Mouse (Mus musculus) liver, adult 2 months (tissue): ENCODE data around the gene Dvl1. TPM values are rescaled to one million over a fixed set of nuclear protein-coding genes. Genes with fewer than 3 reads are reported as not detected.
A peak's percentile ranks its signal among the peaks of the same experiment; 100 is the strongest.

Source experiments
- DNase-seq: peaks from one replicate; pipeline ENCODE4 v3.0.0-alpha.2; 2011; ENCODE audit warnings: low read depth, low spot score; ENCODE audit errors: extremely low read depth
- H3K27ac ChIP-seq: fragments of 200-500 bp; replicated peaks from 2 replicates; pipeline ENCODE4 v1.5.1; 2012; ENCODE audit warnings: low read depth, mild to moderate bottlenecking, control low read depth, inconsistent platforms, low read length; ENCODE audit not compliant: insufficient read depth
- H3K27me3 ChIP-seq: fragments of 200-500 bp; 2 replicates; pipeline ENCODE4 v1.6.1; 2012; ENCODE audit warnings: mild to moderate bottlenecking, moderate library complexity, low read length, inconsistent platforms; ENCODE audit not compliant: control insufficient read depth, insufficient read depth
- H3K36me3 ChIP-seq: fragments of 200-500 bp; 2 replicates; pipeline ENCODE4 v1.6.1; 2012; ENCODE audit warnings: low read length, inconsistent platforms; ENCODE audit not compliant: control insufficient read depth, insufficient read depth
- H3K4me1 ChIP-seq: fragments of 200-500 bp; 2 replicates; pipeline ENCODE4 v1.6.1; 2011; ENCODE audit warnings: low read length; ENCODE audit not compliant: control insufficient read depth, insufficient read depth
- H3K4me3 ChIP-seq: fragments of 200-500 bp; 2 replicates; pipeline ENCODE4 v1.5.1; 2011; ENCODE audit warnings: low read depth, mild to moderate bottlenecking, control low read depth, low read length, moderate library complexity; ENCODE audit not compliant: insufficient read depth
- H3K79me2 ChIP-seq: fragments of 200-500 bp; 2 replicates; pipeline ENCODE4 v1.6.1; 2012; ENCODE audit warnings: inconsistent platforms, mild to moderate bottlenecking, low read length, moderate library complexity; ENCODE audit not compliant: control insufficient read depth, insufficient read depth
- H3K9ac ChIP-seq: fragments of 200-500 bp; 2 replicates; pipeline ENCODE4 v1.6.1; 2012; ENCODE audit warnings: low read depth, mild to moderate bottlenecking, control low read depth, inconsistent platforms, low read length
- CTCF ChIP-seq: fragments of 200-500 bp; IDR thresholded peaks from 2 replicates; pipeline ENCODE4 v1.5.1; 2011; ENCODE audit warnings: low read depth, low read length, control low read depth
- POLR2A ChIP-seq: fragments of 200-500 bp; IDR thresholded peaks from 2 replicates; pipeline ENCODE4 v1.6.1; 2011; ENCODE audit warnings: low read length, control low read depth; ENCODE audit not compliant: insufficient read depth; ENCODE audit errors: extremely low read depth
- WGBS: fragments of 180-500 bp; shearing (Covaris S2); methylation state at CpG from one replicate; pipeline ENCODE4 v1.1.7; 2018; 5-methylcytosine and 5-hydroxymethylcytosine counted together
- polyA plus RNA-seq: library from polyadenylated mRNA; depleted of rRNA; stranded (reverse); fragments of >200 nt; gene quantifications from 2 replicates; pipeline ENCODE4 v1.2.3, GENCODE M21; 2012; rRNA removed
- total RNA-seq: library from RNA; depleted of rRNA; stranded (reverse); fragments of >200 nt; gene quantifications from 2 replicates; pipeline ENCODE4 v1.2.3, GENCODE M21; 2014; rRNA removed

The Dvl1 gene
- total RNA-seq (40.5 and 44.6 TPM in 2 replicates), polyA plus RNA-seq (101 and 162 TPM in 2 replicates)

GRCm38 (mm10) chr4:155846871-155847578, at the start of gene Dvl1:
Gene Dvl1 (plus strand): TSS chr4:155847402.
- peak; percentile 68 for DNase-seq
- Histone ChIP-seq H3K9ac (peak within 1 kb of the TSS; percentile 92), H3K4me1 (peaks cover 25% of the 10 kb centered on the region), H3K27ac (peak within 1 kb of the TSS; percentile 70), H3K4me3 (peak within 1 kb of the TSS; percentile 91), H3K27me3 (no peaks in the 10 kb centered on the region), H3K36me3 (no peaks in the 10 kb centered on the region), H3K79me2 (peaks cover 39% of the 10 kb centered on the region)
- 3% methylated on average over 64 of the region's 65 CpGs for WGBS
- TF ChIP-seq POLR2A: peak; percentile 51
- TF ChIP-seq CTCF: peak; percentile 53; the same call in 1 of the 2 replicates

DNA sequence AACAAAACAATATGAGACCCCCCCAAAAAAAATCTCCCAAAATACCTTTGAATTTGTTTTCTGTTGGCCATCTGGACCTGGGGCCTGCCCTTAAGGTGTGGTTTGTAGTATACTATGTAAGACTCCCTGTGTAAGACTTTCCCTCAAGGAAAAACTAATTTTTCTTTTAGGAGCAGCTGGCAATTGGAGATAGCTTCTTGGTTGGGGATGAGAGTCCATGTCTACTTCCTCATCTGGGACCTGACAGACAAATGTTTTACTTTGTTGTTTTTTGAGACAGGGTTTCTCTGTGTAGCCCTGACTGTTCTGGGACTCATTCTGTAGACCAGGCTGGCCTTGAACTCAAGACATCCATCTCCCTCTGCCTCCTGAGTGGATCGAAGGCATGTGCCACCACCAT, 45.1 kb upstream of the Dvl1 start:
- H3K4me3 ChIP-seq: no peak overlapping the region
- H3K79me2 ChIP-seq: peaks cover 17% of the 10 kb centered on the region
- peaks cover 10% of the 10 kb centered on the region for H3K4me1 ChIP-seq
- peaks cover 6% of the 10 kb centered on the region; the same call in 1 of the 2 replicates for H3K36me3 ChIP-seq
- WGBS: 100% methylated on average over 1 of the region's 1 CpGs
- H3K27me3 ChIP-seq: no peaks in the 10 kb centered on the region
- H3K27ac ChIP-seq: no peak overlapping the region
- no peak for DNase-seq
- TF ChIP-seq CTCF: no peak
- TF ChIP-seq POLR2A: no peak
- no peak overlapping the region for H3K9ac ChIP-seq

GRCm38 (mm10) chr4:155802741-155803339, 44.4 kb upstream of the Dvl1 start, which contains the start of gene Mrpl20:
Gene Mrpl20 (plus strand): TSS chr4:155802878.
- WGBS: 19% methylated on average over 12 of the region's 12 CpGs
- peak; percentile 44 for DNase-seq
- Histone ChIP-seq H3K4me1 (peaks cover 10% of the 10 kb centered on the region), H3K79me2 (peaks cover 17% of the 10 kb centered on the region), H3K9ac (peak within 1 kb of the TSS; percentile 92), H3K4me3 (peak within 1 kb of the TSS; percentile 92), H3K27me3 (no peaks in the 10 kb centered on the region), H3K27ac (peak within 1 kb of the TSS; percentile 59), H3K36me3 (peaks cover 11% of the 10 kb centered on the region)
- TF ChIP-seq CTCF (peak; percentile 16; the same call in 1 of the 2 replicates), POLR2A (no peak)

DNA sequence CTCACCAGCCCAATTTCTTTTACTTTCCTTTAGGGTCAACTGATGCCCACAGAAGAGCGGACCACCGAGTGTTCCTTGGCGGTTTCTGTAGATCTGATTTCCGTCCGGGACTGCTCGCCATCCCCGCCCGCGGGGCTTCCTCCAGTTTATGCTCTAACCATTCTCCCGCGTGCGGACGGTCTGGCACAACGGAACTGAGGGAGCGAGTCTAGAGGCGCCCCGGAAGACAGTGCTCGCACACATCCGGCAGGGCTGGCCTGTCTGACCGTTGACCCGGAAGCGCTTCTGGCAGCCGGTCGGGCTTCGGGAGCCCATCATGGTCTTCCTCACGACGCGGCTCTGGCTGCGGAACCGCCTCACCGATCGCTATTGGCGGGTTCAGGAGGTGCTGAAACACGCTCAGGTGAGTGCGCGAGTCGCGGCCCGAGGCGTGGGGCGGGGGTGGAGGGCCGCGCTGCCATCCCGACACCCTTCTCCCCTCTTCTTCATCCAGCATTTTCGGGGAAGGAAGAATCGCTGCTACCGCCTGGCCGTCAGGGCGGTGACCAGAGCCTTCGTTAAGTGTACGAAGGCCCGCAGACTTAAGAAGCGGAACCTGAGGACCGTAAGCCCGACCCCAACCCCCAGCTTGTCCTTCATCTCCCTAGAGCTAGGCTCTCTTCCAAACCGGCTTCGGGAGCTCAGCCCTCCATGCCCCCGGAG, 43.7 kb upstream of the Dvl1 start:
- TF ChIP-seq CTCF: no peak
- TF ChIP-seq POLR2A: peak; percentile 75
- peak; percentile 79 for DNase-seq
- peak overlapping the region; percentile 59 for H3K27ac ChIP-seq
- peak overlapping the region; percentile 92 for H3K4me3 ChIP-seq
- H3K36me3 ChIP-seq: peaks cover 18% of the 10 kb centered on the region
- H3K9ac ChIP-seq: peak overlapping the region; percentile 92
- H3K79me2 ChIP-seq: peaks cover 17% of the 10 kb centered on the region
- under 1% methylated on average over 58 of the region's 58 CpGs for whole genome bisulfite sequencing
- H3K4me1 ChIP-seq: peaks cover 10% of the 10 kb centered on the region
- H3K27me3 ChIP-seq: no peaks in the 10 kb centered on the region

DNA sequence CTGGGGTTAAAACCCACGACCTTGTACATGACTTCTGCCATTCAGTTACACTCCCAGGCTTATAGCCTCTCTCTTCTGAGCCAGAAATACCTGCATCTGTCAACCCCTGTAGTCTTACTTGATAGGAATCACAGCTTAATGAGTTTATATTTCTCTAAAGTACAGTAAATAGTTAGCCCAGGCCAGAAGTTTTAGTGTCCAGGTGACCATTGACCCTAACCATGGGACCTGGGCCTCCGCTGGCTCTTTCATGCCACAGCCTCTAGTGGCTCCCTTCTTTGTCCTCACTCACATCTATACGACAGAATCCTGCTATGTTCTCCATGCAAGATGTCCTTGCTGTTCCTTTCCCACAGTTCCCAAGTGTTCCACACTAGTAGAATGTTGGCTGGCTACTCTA, 39.4 kb upstream of the Dvl1 start:
- Histone ChIP-seq H3K27ac (no peak overlapping the region), H3K9ac (no peak overlapping the region), H3K79me2 (peaks cover 22% of the 10 kb centered on the region), H3K4me1 (peaks cover 15% of the 10 kb centered on the region), H3K4me3 (no peak overlapping the region), H3K36me3 (peaks cover 38% of the 10 kb centered on the region), H3K27me3 (no peaks in the 10 kb centered on the region)
- no peak for TF ChIP-seq CTCF
- no peak for TF ChIP-seq POLR2A
- peak; percentile 62 for DNase-seq
- 45% methylated on average over 3 of the region's 3 CpGs for WGBS
